Mouse (Mus musculus) midbrain, embryonic 15.5 days (tissue): Measurements from ENCODE around the gene Boc. TPM values are rescaled to one million over a fixed set of nuclear protein-coding genes. Genes with fewer than 3 reads are reported as not detected.
"Not testable (repeated sequence)": the region's sequence is repeated elsewhere in the genome, so short reads cannot be mapped to it uniquely, and the experiment has no call there.

Source experiments
- ATAC-seq: fragments of 200-750 bp; cut with Nextera tagmentation; replicated peaks from 2 replicates; pipeline ENCODE4 v1.8.0; 2017; ENCODE audit warnings: moderate TSS enrichment
- H3K27ac ChIP-seq: fragments of 300-500 bp; sonication (generic); 2 replicates; pipeline ENCODE4 v1.5.1; 2015; ENCODE audit warnings: mild to moderate bottlenecking, inconsistent platforms
- H3K27me3 ChIP-seq: fragments of 300-500 bp; sonication (generic); replicated peaks from 2 replicates; pipeline ENCODE4 v1.6.1; 2015; ENCODE audit warnings: inconsistent platforms
- H3K36me3 ChIP-seq: fragments of 300-500 bp; sonication (generic); replicated peaks from 2 replicates; pipeline ENCODE4 v1.6.1; 2015; ENCODE audit warnings: inconsistent platforms
- H3K4me1 ChIP-seq: fragments of 300-500 bp; sonication (generic); 2 replicates; pipeline ENCODE4 v1.6.1; 2015; ENCODE audit warnings: inconsistent platforms
- H3K4me2 ChIP-seq: fragments of 300-500 bp; sonication (generic); 2 replicates; pipeline ENCODE4 v1.6.1; 2015; ENCODE audit warnings: inconsistent platforms, mild to moderate bottlenecking, moderate library complexity
- H3K4me3 ChIP-seq: fragments of 300-500 bp; sonication (generic); 2 replicates; pipeline ENCODE4 v1.5.1; 2015; ENCODE audit warnings: mild to moderate bottlenecking, inconsistent platforms
- H3K9ac ChIP-seq: fragments of 300-500 bp; sonication (generic); 2 replicates; pipeline ENCODE4 v1.6.1; 2015; ENCODE audit warnings: mild to moderate bottlenecking, inconsistent platforms
- H3K9me3 ChIP-seq: fragments of 300-500 bp; sonication (generic); 2 replicates; pipeline ENCODE4 v1.6.1; 2016; ENCODE audit warnings: inconsistent platforms
- WGBS: fragments of 180-500 bp; shearing (Covaris S2); methylation state at CpG from one replicate; pipeline ENCODE4 v1.1.7; 2015; ENCODE audit warnings: mixed read lengths; 5-methylcytosine and 5-hydroxymethylcytosine counted together
- microRNA-seq: library from miRNA; unstranded; fragments of <30 nt; microRNA quantifications from one replicate; pipeline ENCODE4, GENCODE M21; 2016
- polyA plus RNA-seq: library from polyadenylated mRNA; unstranded; fragments of >200 nt; fragmentation: Nextera tagmentation; extraction: Ambion mirVana; gene quantifications from 2 replicates; pipeline ENCODE4 v1.2.1, GENCODE M21; 2015

Gene Boc
- polyA plus RNA-seq, 1 experiment from 2014 or later, result 11.7 TPM

- Histone ChIP-seq H3K27me3 (no peaks in the 10 kb centered on the region), H3K36me3 (no peaks in the 10 kb centered on the region), H3K4me1 (peaks cover 11% of the 10 kb centered on the region), H3K27ac (no peak overlapping the region), H3K4me2 (no peak overlapping the region), H3K9me3 (no peaks in the 10 kb centered on the region), H3K4me3 (no peak overlapping the region), H3K9ac (no peak overlapping the region)
- WGBS, result 90% methylated on average over 14 of the region's 14 CpGs
- ATAC-seq, result no peak
Measured at GRCm38 (mm10) chr16:44479852-44480251, 78.8 kb downstream of the Boc start.

GRCm38 (mm10) chr16:44478767-44479166, 79.9 kb downstream of the Boc start:
- peak overlapping the region; percentile 4; the same call in 1 of the 2 replicates for H3K4me2 ChIP-seq
- H3K9ac ChIP-seq, result no peak overlapping the region
- no peak for ATAC-seq
- no peak overlapping the region for H3K27ac ChIP-seq
- no peaks in the 10 kb centered on the region for H3K27me3 ChIP-seq
- no peaks in the 10 kb centered on the region for H3K9me3 ChIP-seq
- H3K4me3 ChIP-seq, result no peak overlapping the region
- WGBS, result 51% methylated on average over 18 of the region's 18 CpGs
- no peaks in the 10 kb centered on the region for H3K36me3 ChIP-seq
- peaks cover 11% of the 10 kb centered on the region for H3K4me1 ChIP-seq

GRCm38 (mm10) chr16:44475682-44476375, 82.9 kb downstream of the Boc start:
- Histone ChIP-seq H3K4me3 (no peak overlapping the region), H3K4me1 (no peaks in the 10 kb centered on the region), H3K36me3 (no peaks in the 10 kb centered on the region), H3K27ac (no peak overlapping the region), H3K9me3 (no peaks in the 10 kb centered on the region), H3K4me2 (no peak overlapping the region), H3K27me3 (no peaks in the 10 kb centered on the region), H3K9ac (no peak overlapping the region)
- 92% methylated on average over 11 of the region's 11 CpGs for WGBS
- ATAC-seq, result no peak

- no peaks in the 10 kb centered on the region for H3K36me3 ChIP-seq
- H3K4me3 ChIP-seq, result no peak overlapping the region
- H3K4me2 ChIP-seq, result no peak overlapping the region
- H3K9ac ChIP-seq, result no peak overlapping the region
- H3K27ac ChIP-seq, result no peak overlapping the region
- no peaks in the 10 kb centered on the region for H3K9me3 ChIP-seq
- no peaks in the 10 kb centered on the region for H3K4me1 ChIP-seq
- no peak for ATAC-seq
- 92% methylated on average over 14 of the region's 14 CpGs for WGBS
- H3K27me3 ChIP-seq, result no peaks in the 10 kb centered on the region
Measured at GRCm38 (mm10) chr16:44475281-44475680, 83.4 kb downstream of the Boc start.

DNA sequence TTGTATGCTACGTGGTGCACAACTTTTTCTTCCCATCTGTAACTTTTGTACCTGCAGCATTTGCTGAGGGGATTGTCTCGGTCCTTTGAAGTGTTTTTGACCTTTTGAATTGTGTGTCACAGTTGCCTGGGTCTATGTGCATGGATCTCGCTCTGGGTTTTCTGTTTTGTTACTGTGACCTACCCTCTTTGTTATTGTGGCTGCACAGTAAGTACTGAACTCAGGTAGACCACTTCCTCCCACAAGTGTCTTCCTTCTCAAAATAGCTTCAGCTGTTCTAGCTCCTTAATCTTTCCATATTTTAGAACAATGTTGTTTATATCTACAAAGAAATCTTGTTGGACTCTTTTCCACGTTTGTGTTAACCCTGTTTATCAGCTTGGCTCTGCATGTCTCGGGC, 97.8 kb downstream of the Boc start:
- H3K36me3 ChIP-seq, result no peaks in the 10 kb centered on the region
- H3K4me3 ChIP-seq, result no peak overlapping the region
- no peaks in the 10 kb centered on the region for H3K4me1 ChIP-seq
- no peak overlapping the region for H3K27ac ChIP-seq
- no peak overlapping the region for H3K4me2 ChIP-seq
- no peak overlapping the region for H3K9ac ChIP-seq
- ATAC-seq, result no peak
- 81% methylated on average over 5 of the region's 5 CpGs for WGBS
- H3K27me3 ChIP-seq, result no peaks in the 10 kb centered on the region
- no peaks in the 10 kb centered on the region for H3K9me3 ChIP-seq

DNA sequence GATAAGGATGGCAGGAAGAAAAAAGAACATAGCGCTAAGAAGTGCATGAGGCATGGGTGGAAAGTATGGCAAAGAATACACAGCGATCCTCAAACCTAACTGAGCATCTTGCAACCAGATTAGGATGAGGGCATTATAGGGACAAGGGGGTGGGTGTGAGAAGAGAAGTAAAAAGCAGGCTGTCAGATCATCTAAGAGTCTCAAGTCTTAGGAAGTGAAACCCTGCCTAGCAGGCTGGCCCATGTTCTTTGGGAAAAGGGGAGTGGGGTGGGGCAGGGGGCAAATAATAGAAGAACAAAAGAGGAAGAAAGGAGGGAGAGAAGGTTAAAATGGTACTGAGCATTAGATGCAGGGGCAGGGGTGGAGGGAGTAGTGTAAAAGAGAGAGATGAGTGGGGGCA, 99.9 kb downstream of the Boc start:
- Histone ChIP-seq H3K9ac (no peak overlapping the region), H3K27ac (no peak overlapping the region), H3K4me3 (no peak overlapping the region), H3K27me3 (no peaks in the 10 kb centered on the region), H3K9me3 (no peaks in the 10 kb centered on the region), H3K4me2 (no peak overlapping the region), H3K36me3 (no peaks in the 10 kb centered on the region), H3K4me1 (no peaks in the 10 kb centered on the region)
- WGBS, result 97% methylated on average over 2 of the region's 2 CpGs
- no peak for ATAC-seq

GRCm38 (mm10) chr16:44457858-44458257, 100.8 kb downstream of the Boc start:
- Histone ChIP-seq H3K4me2 (no peak overlapping the region), H3K36me3 (no peaks in the 10 kb centered on the region), H3K27ac (no peak overlapping the region), H3K4me1 (no peaks in the 10 kb centered on the region), H3K4me3 (no peak overlapping the region), H3K27me3 (no peaks in the 10 kb centered on the region), H3K9ac (no peak overlapping the region), H3K9me3 (no peaks in the 10 kb centered on the region)
- 92% methylated on average over 2 of the region's 2 CpGs for WGBS
- ATAC-seq, result no peak

GRCm38 (mm10) chr16:44441913-44442312, 116.8 kb downstream of the Boc start:
- 95% methylated on average over 15 of the region's 15 CpGs for WGBS
- H3K36me3 ChIP-seq, H3K4me3 ChIP-seq, H3K9ac ChIP-seq, H3K27me3 ChIP-seq, H3K4me2 ChIP-seq, ATAC-seq, H3K9me3 ChIP-seq, H3K4me1 ChIP-seq, H3K27ac ChIP-seq: not testable (repeated sequence)

DNA sequence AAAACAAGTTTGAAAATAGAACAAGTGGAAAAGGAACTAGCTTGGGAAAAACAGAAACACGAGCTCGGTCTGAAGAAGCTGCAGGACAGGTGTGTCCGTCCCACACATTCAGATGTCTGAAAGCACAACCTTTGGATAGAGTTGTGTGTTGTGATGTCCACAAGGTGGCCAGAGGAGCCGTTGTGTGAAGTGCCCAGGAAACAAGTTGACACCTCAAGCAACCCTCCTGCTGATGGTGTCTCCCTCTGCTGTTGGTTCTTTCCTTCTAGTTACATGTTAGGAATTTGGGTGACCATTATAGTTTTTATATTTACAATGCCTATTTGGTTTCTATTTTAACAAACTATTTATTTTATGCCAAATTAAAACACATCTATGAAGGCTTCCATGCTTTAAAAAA, 123.2 kb downstream of the Boc start:
- 65% methylated on average over 4 of the region's 4 CpGs for WGBS
- no peak overlapping the region for H3K4me2 ChIP-seq
- H3K9me3 ChIP-seq, result no peaks in the 10 kb centered on the region
- no peak overlapping the region for H3K27ac ChIP-seq
- H3K4me1 ChIP-seq, result no peaks in the 10 kb centered on the region
- no peak for ATAC-seq
- no peak overlapping the region for H3K9ac ChIP-seq
- H3K36me3 ChIP-seq, result no peaks in the 10 kb centered on the region
- no peaks in the 10 kb centered on the region for H3K27me3 ChIP-seq
- H3K4me3 ChIP-seq, result no peak overlapping the region

Small RNA genes lying within 50 kb of the gene (microRNA-seq; reads per million reads assigned to microRNA genes)
- 7.5 reads per million, percentile 28 among the genes with 10 or more reads in this experiment for gene Mir3081

Other genes with a start within 250 kb of the Boc start
- gene Sidt1, start 225.7 kb downstream of the Boc start, polyA plus RNA-seq, result 12.3 and 14.3 TPM in 2 replicates
- 13.3 and 14.8 TPM in 2 replicates for gene Spice1, start 211.8 kb downstream of the Boc start, polyA plus RNA-seq
- gene Cfap44, start 164.1 kb downstream of the Boc start, polyA plus RNA-seq, result 6.3 TPM in 2 replicates
- 4.4 and 4.9 TPM in 2 replicates for gene Nepro, start 165.4 kb upstream of the Boc start, polyA plus RNA-seq
- gene Gtpbp8, start 187.5 kb upstream of the Boc start, polyA plus RNA-seq, result 35.3 and 38.1 TPM in 2 replicates
- 0.78 and 1.1 TPM in 2 replicates for gene Cd200r1, start 206.8 kb upstream of the Boc start, polyA plus RNA-seq